Mouse (Mus musculus) bone marrow macrophage, adult 2 months (primary cell): ENCODE measurements around the gene Ube4b.

ENCODE experiments used
- CTCF ChIP-seq: IDR thresholded peaks from 2 replicates; pipeline ENCODE4 v1.5.1; 2012; ENCODE audit warnings: low read depth, mild to moderate bottlenecking, low read length, moderate library complexity
- POLR2A ChIP-seq: IDR thresholded peaks from 2 replicates; pipeline ENCODE4 v1.6.1; 2012; ENCODE audit warnings: mild to moderate bottlenecking, low read depth, low read length, borderline replicate concordance

DNA sequence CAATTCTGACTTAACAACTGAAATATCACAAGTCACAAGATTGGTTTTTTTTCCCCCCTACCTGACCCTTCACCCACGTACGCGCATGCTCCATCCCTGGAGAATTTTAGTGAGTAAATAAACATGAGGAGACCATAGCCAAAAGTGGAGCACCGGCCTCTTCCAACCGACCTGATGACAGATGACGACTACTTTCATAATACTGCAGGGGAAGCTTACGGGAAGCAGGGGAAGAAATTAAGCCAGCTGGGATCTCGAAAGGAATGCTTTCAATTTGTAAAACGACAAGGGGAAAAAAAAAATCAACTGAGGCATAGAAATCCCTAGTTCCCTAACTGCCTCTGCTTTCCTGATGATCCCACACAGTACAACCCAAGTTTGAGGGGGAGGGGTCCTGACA, 1.8 kb downstream of the Ube4b start:
- TF ChIP-seq CTCF, result no peak
- no peak for TF ChIP-seq POLR2A
